Mouse (Mus musculus) 3134 (cell line): ENCODE results near the gene Kl.

Experiments used
- DNase-seq: peaks from one replicate; pipeline ENCODE4 v3.0.0-alpha.2; 2011; ENCODE audit warnings: low spot score; ENCODE audit not compliant: insufficient read length; ENCODE audit errors: extremely low read depth

The Kl gene

GRCm38 (mm10) chr5:150952328-150952668 lies at the start of gene Kl:
Kl (plus strand) TSS chr5:150952607.
- DNase-seq: no peak

- DNase-seq: no peak
These were observed 46.1 kb upstream of the Kl start for GRCm38 (mm10) chr5:150906053-150907040.

- DNase-seq: no peak
These were observed 40.3 kb upstream of the Kl start for GRCm38 (mm10) chr5:150912156-150912555.

- no peak for DNase-seq
These were observed 39.8 kb upstream of the Kl start for GRCm38 (mm10) chr5:150912656-150913055.

- DNase-seq: no peak
These were observed 37.0 kb upstream of the Kl start for GRCm38 (mm10) chr5:150915080-150916055.

- DNase-seq: no peak
These were observed 35.1 kb upstream of the Kl start for GRCm38 (mm10) chr5:150917131-150917858.

GRCm38 (mm10) chr5:150918599-150918998 lies 33.8 kb upstream of the Kl start:
- no peak for DNase-seq

GRCm38 (mm10) chr5:150919269-150919668 lies 33.1 kb upstream of the Kl start:
- DNase-seq: no peak

- DNase-seq: no peak
These were observed 32.4 kb upstream of the Kl start for GRCm38 (mm10) chr5:150919961-150920360.

- no peak for DNase-seq
These were observed 23.0 kb upstream of the Kl start for GRCm38 (mm10) chr5:150929406-150929805.

- no peak for DNase-seq
These were observed 19.8 kb upstream of the Kl start for GRCm38 (mm10) chr5:150932596-150932995.

GRCm38 (mm10) chr5:150936213-150936612 lies 16.2 kb upstream of the Kl start:
- no peak for DNase-seq

- no peak for DNase-seq
These were observed 15.6 kb upstream of the Kl start for GRCm38 (mm10) chr5:150936807-150937206.

GRCm38 (mm10) chr5:150937501-150937900 lies 14.9 kb upstream of the Kl start:
- no peak for DNase-seq

- no peak for DNase-seq
These were observed 6.8 kb upstream of the Kl start for GRCm38 (mm10) chr5:150945576-150945975.

- no peak for DNase-seq
These were observed 3.3 kb upstream of the Kl start for GRCm38 (mm10) chr5:150949131-150949530.

- DNase-seq: no peak
These were observed 1.1 kb upstream of the Kl start for GRCm38 (mm10) chr5:150951325-150951724.

- DNase-seq: no peak
These were observed 488 bp downstream of the Kl start for GRCm38 (mm10) chr5:150952669-150953521.

- DNase-seq: no peak
These were observed 2.4 kb downstream of the Kl start for GRCm38 (mm10) chr5:150954791-150955190.

- no peak for DNase-seq
These were observed 7.5 kb downstream of the Kl start for GRCm38 (mm10) chr5:150959861-150960260.
